Mouse (Mus musculus): ENCODE results near the gene Cnga1. TPM values are rescaled to one million over a fixed set of nuclear protein-coding genes. Genes with fewer than 3 reads are reported as not detected.

The Cnga1 gene
- polyA plus RNA-seq (2015; fragmentation: Nextera tagmentation; extraction: Ambion mirVana), result not detected in 2 replicates

DNA sequence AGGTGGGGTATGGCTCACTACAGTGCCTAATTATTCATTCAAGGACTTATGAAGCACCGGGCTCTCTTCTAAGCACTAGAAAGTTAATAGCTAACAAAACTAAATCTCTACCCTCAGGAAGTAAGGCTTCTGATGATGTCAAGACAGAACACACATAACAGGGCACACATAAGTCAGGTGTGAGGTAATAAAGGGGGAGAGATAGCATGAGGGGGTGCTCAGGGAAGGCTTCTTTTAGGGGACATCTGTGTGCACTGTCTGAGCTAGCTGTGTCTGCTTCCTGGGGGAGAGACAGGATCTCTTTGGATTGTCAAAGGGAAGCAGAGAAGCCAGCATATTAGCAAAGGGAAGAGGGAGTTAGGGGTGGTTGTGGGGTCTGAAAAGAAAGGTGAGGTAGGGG, at the start of gene Cnga1:
TSS of gene Cnga1 (minus strand) at position 101 of the 400 bp plus-strand sequence.
- no peaks in the 10 kb centered on the region for H3K9me3 ChIP-seq (replicated peaks)
- no peak for ATAC-seq
- H3K36me3 ChIP-seq (ENCODE audit: poor library complexity, severe bottlenecking), result no peaks in the 10 kb centered on the region
- no peak within 1 kb of the TSS for H3K9ac ChIP-seq
- no peak within 1 kb of the TSS for H3K27ac ChIP-seq
- 45% methylated on average over 1 of the region's 1 CpGs for WGBS
- H3K4me3 ChIP-seq, result no peak within 1 kb of the TSS
- H3K4me1 ChIP-seq, result peaks cover 11% of the 10 kb centered on the region; the same call in 1 of the 2 replicates
- peaks cover 37% of the 10 kb centered on the region for H3K27me3 ChIP-seq
- no peak within 1 kb of the TSS for H3K4me2 ChIP-seq

DNA sequence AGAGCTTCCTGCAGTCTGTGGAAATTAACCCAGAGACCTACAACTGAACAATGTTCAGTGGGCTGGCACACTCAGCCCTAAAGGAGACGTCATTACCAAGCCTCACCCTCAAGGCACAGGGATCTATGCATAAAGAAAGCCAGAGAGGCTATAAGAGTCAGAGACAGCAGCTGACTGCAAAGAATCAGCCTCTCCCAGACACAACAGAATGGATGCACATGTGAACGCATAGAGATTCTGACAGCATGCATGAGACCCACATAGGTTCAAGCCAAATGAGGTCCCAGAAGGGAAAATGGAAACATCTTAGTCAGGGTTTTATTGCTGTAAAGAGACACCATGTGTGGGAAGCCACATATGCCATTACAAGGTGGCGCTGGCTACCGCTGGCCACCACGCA, 46.4 kb upstream of the Cnga1 start:
- Histone ChIP-seq H3K27me3 (no peaks in the 10 kb centered on the region), H3K4me1 (no peaks in the 10 kb centered on the region), H3K36me3 (ENCODE audit: poor library complexity, severe bottlenecking) (no peaks in the 10 kb centered on the region), H3K9ac (no peak overlapping the region), H3K4me3 (no peak overlapping the region), H3K4me2 (no peak overlapping the region), H3K9me3 (replicated peaks) (no peaks in the 10 kb centered on the region), H3K27ac (no peak overlapping the region)
- WGBS, result 93% methylated on average over 5 of the region's 5 CpGs
- ATAC-seq, result peak; percentile 61; the same call in 1 of the 2 replicates

DNA sequence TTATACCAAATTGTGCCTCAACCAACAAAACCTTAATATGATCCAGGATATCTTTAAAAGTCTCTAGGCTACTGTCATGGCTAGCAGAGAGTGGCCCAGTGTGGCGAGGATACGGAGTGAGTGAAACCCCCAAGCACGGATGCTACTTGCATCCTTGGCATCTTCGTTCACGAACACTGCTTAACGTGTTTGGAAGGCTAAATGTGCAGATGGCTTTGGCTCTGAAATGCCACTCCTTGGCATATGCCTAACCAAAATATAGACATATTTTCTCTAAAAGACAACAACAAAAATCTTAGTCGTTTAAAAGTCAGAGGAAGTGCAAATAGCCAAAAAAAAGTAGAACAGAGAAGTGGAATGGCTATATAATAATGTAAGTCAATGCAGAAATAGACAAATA, 45.5 kb upstream of the Cnga1 start:
- no peak overlapping the region for H3K9ac ChIP-seq
- H3K4me3 ChIP-seq, result no peak overlapping the region
- H3K27ac ChIP-seq, result no peak overlapping the region
- no peaks in the 10 kb centered on the region for H3K4me1 ChIP-seq
- no peaks in the 10 kb centered on the region for H3K27me3 ChIP-seq
- no peaks in the 10 kb centered on the region for H3K9me3 ChIP-seq (replicated peaks)
- H3K36me3 ChIP-seq (ENCODE audit: poor library complexity, severe bottlenecking), result no peaks in the 10 kb centered on the region
- no peak overlapping the region for H3K4me2 ChIP-seq
- ATAC-seq, result no peak
- WGBS, result 88% methylated on average over 7 of the region's 7 CpGs

DNA sequence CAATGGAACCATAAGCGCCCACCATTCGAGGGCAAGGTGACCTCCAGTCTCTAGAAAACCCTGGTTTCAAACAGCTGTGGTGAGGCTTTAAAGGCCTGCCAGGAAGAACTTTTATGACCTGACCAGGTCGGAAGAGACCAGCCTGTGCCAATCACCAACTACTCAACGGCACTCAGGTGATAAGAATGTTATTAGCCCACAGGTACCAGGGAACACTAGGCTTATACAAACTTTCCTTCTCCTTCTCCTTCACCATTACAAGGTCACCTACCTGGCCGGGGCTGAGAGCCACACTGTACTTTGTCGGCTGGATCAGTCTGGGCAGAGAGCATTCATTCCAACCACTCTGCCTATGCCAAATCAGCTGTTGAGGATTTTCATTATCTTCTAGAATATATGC, 37.4 kb upstream of the Cnga1 start:
- WGBS, result 89% methylated on average over 6 of the region's 6 CpGs
- H3K4me1 ChIP-seq, result no peaks in the 10 kb centered on the region
- H3K9me3 ChIP-seq (replicated peaks), result no peaks in the 10 kb centered on the region
- H3K4me3 ChIP-seq, result no peak overlapping the region
- no peak for ATAC-seq
- no peaks in the 10 kb centered on the region for H3K36me3 ChIP-seq (ENCODE audit: poor library complexity, severe bottlenecking)
- H3K27ac ChIP-seq, result no peak overlapping the region
- no peak overlapping the region for H3K9ac ChIP-seq
- H3K27me3 ChIP-seq, result no peaks in the 10 kb centered on the region
- no peak overlapping the region for H3K4me2 ChIP-seq

DNA sequence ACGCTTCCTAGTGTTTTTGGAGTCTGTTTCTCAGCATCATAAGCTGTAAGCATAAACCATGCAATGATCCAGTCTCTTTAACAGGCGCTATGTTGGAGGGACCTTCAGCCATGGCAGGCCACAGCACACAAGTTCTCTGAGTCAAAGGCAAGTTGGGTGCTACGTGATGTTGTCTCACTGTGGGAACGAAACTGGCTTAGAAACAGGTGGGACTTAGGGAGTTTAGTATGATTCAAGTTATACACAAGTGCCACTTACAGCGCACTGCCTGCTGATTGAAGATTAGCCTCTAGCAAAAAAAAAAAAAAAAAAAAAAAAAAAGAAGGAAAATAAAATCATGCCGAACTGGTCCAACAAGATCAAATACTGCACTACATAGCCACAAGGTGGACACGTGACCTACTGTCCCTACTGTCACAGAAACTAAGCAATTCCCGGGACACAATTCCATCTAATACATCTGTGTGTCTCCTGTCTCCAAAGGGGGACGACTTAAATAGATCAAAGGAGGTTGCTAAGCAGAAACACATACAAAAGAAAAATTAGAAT, 31.0 kb upstream of the Cnga1 start:
- Histone ChIP-seq H3K9ac (no peak overlapping the region), H3K27ac (no peak overlapping the region), H3K4me3 (no peak overlapping the region), H3K27me3 (no peaks in the 10 kb centered on the region), H3K9me3 (replicated peaks) (no peaks in the 10 kb centered on the region), H3K4me1 (peaks cover 10% of the 10 kb centered on the region), H3K4me2 (no peak overlapping the region), H3K36me3 (ENCODE audit: poor library complexity, severe bottlenecking) (no peaks in the 10 kb centered on the region)
- WGBS, result 81% methylated on average over 9 of the region's 9 CpGs
- ATAC-seq, result no peak

DNA sequence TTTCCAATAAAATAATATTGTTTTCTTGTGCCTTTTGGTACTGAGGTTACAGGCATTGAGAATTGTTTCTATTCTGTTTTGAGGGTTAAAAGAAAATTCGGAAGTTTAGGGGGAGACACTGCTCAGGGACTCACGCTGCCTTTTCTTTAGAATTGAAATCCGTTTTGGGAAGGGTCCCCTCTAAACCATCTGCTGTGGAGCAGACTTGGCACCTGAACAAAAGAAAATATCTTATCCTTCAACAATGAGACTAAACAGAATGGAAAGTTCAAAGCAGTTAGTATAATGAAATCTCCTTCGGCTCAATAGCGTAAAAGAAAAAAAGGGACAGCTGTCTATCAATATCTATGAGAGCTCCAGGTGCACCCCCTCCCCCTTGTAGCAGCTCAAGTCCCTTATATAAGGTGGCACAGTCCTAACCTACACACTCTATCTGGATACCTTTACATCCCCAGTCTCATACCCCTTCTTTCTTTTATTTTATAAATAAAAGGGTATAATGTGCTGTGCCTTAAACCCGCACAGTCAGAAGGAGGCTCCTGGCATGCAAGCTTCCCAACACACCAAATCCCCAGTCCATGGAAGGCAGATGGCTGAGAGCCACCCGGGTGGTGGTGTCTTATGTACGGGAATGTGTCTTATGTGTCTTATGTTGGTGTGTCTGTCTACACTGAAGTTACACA, 27.1 kb upstream of the Cnga1 start:
- no peaks in the 10 kb centered on the region for H3K9me3 ChIP-seq (replicated peaks)
- no peaks in the 10 kb centered on the region for H3K27me3 ChIP-seq
- no peaks in the 10 kb centered on the region for H3K36me3 ChIP-seq (ENCODE audit: poor library complexity, severe bottlenecking)
- peaks cover 10% of the 10 kb centered on the region for H3K4me1 ChIP-seq
- H3K4me2 ChIP-seq, result no peak overlapping the region
- WGBS, result 25% methylated on average over 8 of the region's 8 CpGs
- no peak overlapping the region for H3K4me3 ChIP-seq
- peak overlapping the region; percentile 51 for H3K27ac ChIP-seq
- H3K9ac ChIP-seq, result no peak overlapping the region
- peak; percentile 65; the same call in 1 of the 2 replicates for ATAC-seq

DNA sequence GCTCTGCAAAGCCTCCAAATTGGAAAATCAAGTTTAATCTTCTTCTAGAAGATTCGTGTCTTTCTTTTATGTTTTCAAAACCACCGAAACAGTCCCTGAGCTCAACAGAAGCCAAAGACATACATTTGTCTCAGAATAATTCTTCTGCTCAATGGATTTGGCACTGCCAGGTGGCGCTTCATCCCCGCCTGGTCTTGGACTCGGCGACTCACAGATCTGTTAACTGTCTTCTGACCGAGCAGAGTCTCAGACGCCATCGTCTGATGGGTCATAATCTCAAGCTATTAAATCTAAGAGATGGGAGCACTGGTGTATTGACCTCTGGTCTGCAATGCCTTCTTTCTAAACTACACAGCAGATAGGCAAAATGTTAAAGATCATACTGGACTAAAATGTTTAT, 24.3 kb upstream of the Cnga1 start:
- no peak overlapping the region for H3K4me3 ChIP-seq

DNA sequence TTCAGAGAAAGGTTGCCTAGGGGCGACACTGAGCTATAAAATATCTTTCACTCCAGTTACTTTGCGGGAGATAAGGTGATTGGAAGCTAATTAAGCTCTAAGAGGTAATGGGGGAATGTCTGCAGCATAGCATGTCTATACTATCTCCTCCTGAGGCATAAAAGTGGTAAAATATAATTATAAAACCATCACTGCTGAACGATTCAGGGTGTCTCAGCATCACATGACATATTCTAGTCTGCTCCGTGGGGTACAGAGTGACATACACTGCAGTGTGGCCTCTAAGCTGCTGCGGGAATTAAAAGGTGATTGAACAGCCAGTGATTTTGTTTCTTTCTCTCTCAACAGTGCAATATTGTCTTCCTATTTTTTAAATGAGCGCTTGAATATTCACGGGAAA, 22.4 kb upstream of the Cnga1 start:
- H3K27ac ChIP-seq, result no peak overlapping the region
- 68% methylated on average over 7 of the region's 7 CpGs for WGBS

More for the DNA sequence above, 24.3 kb upstream of the Cnga1 start:
- Histone ChIP-seq H3K27ac (no peak overlapping the region), H3K9me3 (replicated peaks) (no peaks in the 10 kb centered on the region), H3K9ac (no peak overlapping the region), H3K27me3 (no peaks in the 10 kb centered on the region), H3K4me2 (no peak overlapping the region), H3K36me3 (ENCODE audit: poor library complexity, severe bottlenecking) (no peaks in the 10 kb centered on the region), H3K4me1 (peaks cover 10% of the 10 kb centered on the region)
- ATAC-seq, result no peak
- WGBS, result 95% methylated on average over 9 of the region's 9 CpGs

DNA sequence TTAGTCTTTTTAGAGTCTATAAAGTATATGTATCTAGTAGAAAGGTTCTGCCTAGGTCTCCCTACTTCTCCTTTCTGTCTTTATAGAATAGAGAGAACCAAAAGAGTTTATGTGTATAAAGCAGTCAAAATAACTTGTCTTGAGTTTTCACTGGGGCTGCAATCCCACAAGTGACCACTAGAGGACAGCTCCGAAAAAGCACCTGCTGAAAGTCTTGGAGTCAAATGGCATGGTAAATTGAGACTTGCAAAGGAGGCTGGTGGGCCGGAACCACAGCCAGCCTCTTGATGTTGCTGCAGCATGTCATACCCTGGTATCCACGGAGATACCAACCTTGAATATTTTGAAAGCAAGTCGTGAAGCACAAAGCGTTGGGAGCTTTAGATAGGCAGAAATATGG, 21.2 kb upstream of the Cnga1 start:
- ATAC-seq, result no peak
- Histone ChIP-seq H3K4me3 (no peak overlapping the region), H3K36me3 (ENCODE audit: poor library complexity, severe bottlenecking) (no peaks in the 10 kb centered on the region), H3K9ac (no peak overlapping the region), H3K4me1 (no peaks in the 10 kb centered on the region), H3K27ac (no peak overlapping the region), H3K27me3 (no peaks in the 10 kb centered on the region), H3K4me2 (no peak overlapping the region), H3K9me3 (replicated peaks) (no peaks in the 10 kb centered on the region)
- WGBS, result 30% methylated on average over 5 of the region's 5 CpGs

More for the DNA sequence above, 22.4 kb upstream of the Cnga1 start:
- Histone ChIP-seq H3K4me2 (no peak overlapping the region), H3K9me3 (replicated peaks) (no peaks in the 10 kb centered on the region), H3K27me3 (no peaks in the 10 kb centered on the region), H3K4me3 (no peak overlapping the region), H3K4me1 (peaks cover 7% of the 10 kb centered on the region), H3K9ac (no peak overlapping the region), H3K36me3 (ENCODE audit: poor library complexity, severe bottlenecking) (no peaks in the 10 kb centered on the region)
- no peak for ATAC-seq

DNA sequence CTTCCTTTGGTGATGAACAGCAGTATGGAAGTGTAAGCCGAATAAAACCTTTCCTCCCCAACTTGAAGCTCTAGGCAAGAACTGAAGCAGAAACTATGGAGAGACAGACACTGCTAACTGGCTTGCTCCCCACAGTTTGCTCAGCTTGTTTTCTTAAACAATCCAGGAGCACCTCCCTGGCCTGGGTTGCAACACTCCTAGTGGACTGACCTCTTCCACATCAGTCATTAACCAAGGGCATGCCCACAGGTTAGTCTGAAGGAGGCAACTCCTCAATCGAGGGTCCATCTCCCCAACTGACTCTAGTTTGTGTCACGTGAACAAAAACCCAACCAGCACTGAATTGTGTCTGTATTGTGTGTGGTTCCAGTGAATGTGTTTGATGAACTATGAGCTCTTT, 20.8 kb upstream of the Cnga1 start:
- no peak overlapping the region for H3K9ac ChIP-seq
- H3K9me3 ChIP-seq (replicated peaks), result no peaks in the 10 kb centered on the region
- no peaks in the 10 kb centered on the region for H3K4me1 ChIP-seq
- 50% methylated on average over 3 of the region's 3 CpGs for WGBS
- no peak for ATAC-seq
- no peaks in the 10 kb centered on the region for H3K36me3 ChIP-seq (ENCODE audit: poor library complexity, severe bottlenecking)
- H3K27me3 ChIP-seq, result no peaks in the 10 kb centered on the region
- H3K4me3 ChIP-seq, result no peak overlapping the region
- H3K27ac ChIP-seq, result no peak overlapping the region
- no peak overlapping the region for H3K4me2 ChIP-seq

DNA sequence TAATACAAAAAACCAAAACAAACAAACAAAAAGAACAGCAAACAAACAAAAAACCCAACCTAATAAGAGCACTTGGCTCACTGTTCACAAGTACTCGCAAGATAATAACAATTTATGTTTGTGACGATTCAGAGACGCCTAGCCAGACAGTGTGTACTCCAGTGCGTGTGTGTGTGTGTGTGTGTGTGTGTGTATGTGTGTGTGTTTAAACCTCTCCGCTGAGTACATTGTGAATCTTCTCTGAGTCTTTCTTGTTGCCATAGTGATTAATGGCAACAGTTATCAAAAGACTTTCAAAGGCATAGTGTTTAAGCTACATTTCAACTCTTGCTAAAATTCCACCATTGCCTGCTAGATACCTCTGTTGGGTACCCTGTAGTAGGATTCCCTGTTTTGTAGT, 20.1 kb upstream of the Cnga1 start:
- H3K4me2 ChIP-seq, result no peak overlapping the region
- H3K36me3 ChIP-seq (ENCODE audit: poor library complexity, severe bottlenecking), result no peaks in the 10 kb centered on the region
- no peak overlapping the region for H3K27ac ChIP-seq
- no peaks in the 10 kb centered on the region for H3K4me1 ChIP-seq
- no peaks in the 10 kb centered on the region for H3K9me3 ChIP-seq (replicated peaks)
- H3K4me3 ChIP-seq, result no peak overlapping the region
- no peak overlapping the region for H3K9ac ChIP-seq
- 76% methylated on average over 5 of the region's 5 CpGs for WGBS
- H3K27me3 ChIP-seq, result no peaks in the 10 kb centered on the region
- ATAC-seq, result no peak

DNA sequence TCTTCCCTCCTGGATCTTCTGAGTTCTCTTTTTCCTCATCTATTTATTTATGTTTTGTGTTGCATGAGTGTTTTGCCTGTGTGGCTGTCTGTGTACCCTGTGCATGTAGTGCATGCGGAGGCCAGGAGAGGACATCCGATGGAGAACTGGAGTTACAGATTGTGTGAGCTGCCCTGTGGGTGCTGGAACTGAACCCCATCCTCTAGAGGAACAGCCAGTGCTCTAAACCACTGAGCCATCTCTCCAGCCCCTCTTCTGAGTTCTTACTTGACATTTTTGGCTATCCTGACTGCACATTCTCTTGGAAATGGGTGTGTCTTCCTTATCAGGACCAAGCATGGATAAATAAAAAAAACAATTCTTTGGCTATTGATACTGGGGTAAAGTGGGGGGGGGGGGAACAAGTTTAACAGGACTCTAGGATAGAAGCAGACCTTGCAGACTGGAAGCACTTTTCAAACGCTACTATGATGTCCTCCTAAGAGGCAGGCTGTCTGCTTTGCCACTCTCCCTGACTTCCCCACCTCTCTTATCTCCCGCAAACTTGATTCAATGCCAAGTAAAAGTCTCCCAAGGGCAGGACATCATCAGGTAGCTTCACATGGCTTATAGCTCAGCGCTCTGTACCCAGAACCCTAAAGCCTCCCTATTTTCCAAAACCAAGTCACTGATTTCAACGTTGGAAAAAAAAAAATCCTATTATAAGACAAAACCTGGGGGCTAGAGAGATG, 17.1 kb upstream of the Cnga1 start:
- Histone ChIP-seq H3K4me1 (no peaks in the 10 kb centered on the region), H3K9me3 (replicated peaks) (no peaks in the 10 kb centered on the region)
- WGBS, result 91% methylated on average over 6 of the region's 6 CpGs

More for the DNA sequence above, 17.1 kb upstream of the Cnga1 start:
- no peaks in the 10 kb centered on the region for H3K36me3 ChIP-seq (ENCODE audit: poor library complexity, severe bottlenecking)
- no peak overlapping the region for H3K27ac ChIP-seq
- no peak overlapping the region for H3K4me3 ChIP-seq
- H3K4me2 ChIP-seq, result no peak overlapping the region
- no peak for ATAC-seq
- H3K27me3 ChIP-seq, result no peaks in the 10 kb centered on the region
- H3K9ac ChIP-seq, result no peak overlapping the region
